In genomic region chr5:109032591-109032990, GRCm38 (mm10) we compare ENCODE assay signal across 18 mouse cellular contexts. TPM values are rescaled to one million over a fixed set of nuclear protein-coding genes. Genes with fewer than 3 reads are reported as not detected.
DNase-seq lines count a peak whose midpoint lies in the region; ATAC-seq and TF ChIP-seq lines count a peak whose summit lies in the region.
"Had no signal": no experiment of that assay in that cellular context is flagged by ENCODE, and none has a peak within 500 bp of the region (broad histone marks: within the 10 kb centered on the region; RNA-seq: fewer than 3 reads in every experiment).

No protein-coding gene starts in this region.

- no peak overlapping the region for H3K9ac ChIP-seq in kidney, postnatal 0 days (ENCODE audit: low read depth, low read length)

- no peaks in the 10 kb centered on the region for H3K36me3 ChIP-seq in kidney, postnatal 0 days (ENCODE audit: insufficient read depth, low read length)
- no peaks in the 10 kb centered on the region for H3K36me3 ChIP-seq in E14TG2a.4 (ENCODE audit: insufficient read depth, low read length)
- H3K36me3 ChIP-seq: embryonic facial prominence, embryonic 10.5 days; forebrain, embryonic 10.5 days; G1E had no signal

- ATAC-seq in kidney, postnatal 0 days (replicated peaks; ENCODE audit: low FRiP score, low read depth), result no peak
- ATAC-seq in erythroid progenitor cell, adult 5-6 weeks (replicated peaks; ENCODE audit: low FRiP score, poor library complexity, severe bottlenecking), result no peak

- intact Hi-C loops in heart, postnatal 14 days (cut with DNase I), result loop anchor here (5.0 kb wide), 1 partner anchor 195 kb away; no protein-coding TSS in a partner anchor

- TF ChIP-seq CTCF in kidney, postnatal 0 days (IDR thresholded peaks at IDR 0.05; ENCODE audit: low read depth), result peak; percentile 44
- TF ChIP-seq CTCF in E14TG2a.4 (conservative IDR thresholded peaks at IDR 0.05; ENCODE audit: low read length), result peak; percentile 46

- no peaks in the 10 kb centered on the region for H3K27me3 ChIP-seq in kidney, postnatal 0 days (ENCODE audit: insufficient read depth, low read length)
- H3K27me3 ChIP-seq in E14TG2a.4 (ENCODE audit: insufficient read depth, low read length), result no peaks in the 10 kb centered on the region

- H3K9me3 ChIP-seq in kidney, postnatal 0 days (replicated peaks; ENCODE audit: low read length), result no peaks in the 10 kb centered on the region; the same call in 1 of the 2 replicates
- H3K9me3 ChIP-seq in E14TG2a.4 (ENCODE audit: low read length), result no peaks in the 10 kb centered on the region
- H3K9me3 ChIP-seq: G1E had no signal

- H3K4me2 ChIP-seq in kidney, postnatal 0 days (ENCODE audit: low read length), result no peak overlapping the region

- DNase-seq in kidney, postnatal 0 days (ENCODE audit: low spot score), result no peak
- DNase-seq in kidney, adult 11 months, result no peak
- peak; percentile 86 for DNase-seq in 3T3-L1 (ENCODE audit: low read depth, low spot score)
- peak; percentile 18 for DNase-seq in adrenal gland, adult 2 months
- no peak for DNase-seq in heart, postnatal 14 days
- no peak for DNase-seq in layer of hippocampus, postnatal 25 days (ENCODE audit: extremely low spot score in 1 of 2, low spot score in 1 of 2)
- DNase-seq: cerebellum, adult 11-12 months; heart, adult 18-20 months; heart, postnatal 4 days had no signal

- H3K4me3 ChIP-seq in kidney, postnatal 0 days (replicated peaks; ENCODE audit: low read depth, low read length), result no peak overlapping the region
- no peak overlapping the region for H3K4me3 ChIP-seq in E14TG2a.4 (replicated peaks; ENCODE audit: low read length)
- H3K4me3 ChIP-seq: embryonic facial prominence, embryonic 10.5 days; forebrain, embryonic 10.5 days had no signal

- no peaks in the 10 kb centered on the region for H3K4me1 ChIP-seq in kidney, postnatal 0 days (replicated peaks; ENCODE audit: insufficient read depth, low read length)
- no peaks in the 10 kb centered on the region for H3K4me1 ChIP-seq in E14TG2a.4 (replicated peaks; ENCODE audit: low read depth, low read length)
- H3K4me1 ChIP-seq: embryonic facial prominence, embryonic 10.5 days; forebrain, embryonic 10.5 days had no signal

- no peak overlapping the region for H3K27ac ChIP-seq in kidney, postnatal 0 days
- H3K27ac ChIP-seq: embryonic facial prominence, embryonic 10.5 days; forebrain, embryonic 10.5 days had no signal

RNA-seq across cellular contexts. Expression of gene Vmn2r10, which starts 26.3 kb away (rescaled TPM):
- not detected in 2 replicates for polyA plus RNA-seq in kidney, postnatal 0 days (2015; fragmentation: Nextera tagmentation; extraction: Ambion mirVana)
- total RNA-seq in adrenal gland, adult 2 months (2021), result not detected
- polyA plus RNA-seq in adrenal gland, adult 2 months (2012; rRNA removed), result not detected in 2 replicates
- not detected in 2 replicates for total RNA-seq in erythroid progenitor cell, adult 5-6 weeks (2015; ENCODE audit: low replicate concordance)
- total RNA-seq in erythroid progenitor cell, adult 5-6 weeks (2017; ENCODE audit: low replicate concordance), result not detected in 2 replicates
- not detected for total RNA-seq in heart, postnatal 14 days (2021)
- not detected for total RNA-seq in layer of hippocampus, postnatal 25 days (2021)
- total RNA-seq: heart, adult 18-20 months; heart, postnatal 4 days; layer of hippocampus, postnatal 14 days had no signal
- polyA plus RNA-seq: embryonic facial prominence, embryonic 10.5 days; forebrain, embryonic 10.5 days; G1E; limb, embryonic 14.5 days; thymus, postnatal 0 days had no signal

RNA-seq across cellular contexts. Expression of gene Vmn2r11, which starts 26.8 kb away (rescaled TPM):
- not detected in 2 replicates for polyA plus RNA-seq in kidney, postnatal 0 days (2015; fragmentation: Nextera tagmentation; extraction: Ambion mirVana)
- total RNA-seq in adrenal gland, adult 2 months (2021), result not detected
- polyA plus RNA-seq in adrenal gland, adult 2 months (2012; rRNA removed), result not detected in 2 replicates
- total RNA-seq in erythroid progenitor cell, adult 5-6 weeks (2015; ENCODE audit: low replicate concordance), result not detected in 2 replicates
- not detected in 2 replicates for total RNA-seq in erythroid progenitor cell, adult 5-6 weeks (2017; ENCODE audit: low replicate concordance)
- total RNA-seq in heart, postnatal 14 days (2021), result not detected
- total RNA-seq in layer of hippocampus, postnatal 25 days (2021), result not detected
- total RNA-seq: heart, adult 18-20 months; heart, postnatal 4 days; layer of hippocampus, postnatal 14 days; neutrophil, adult 5-6 weeks had no signal
- polyA plus RNA-seq: embryonic facial prominence, embryonic 10.5 days; forebrain, embryonic 10.5 days; G1E; limb, embryonic 14.5 days; thymus, postnatal 0 days had no signal

Comparison
In these comparisons a context has a peak if more than half of its experiments do, and no peak if none do; other contexts are left out.
1. DNase-seq: peak in 3T3-L1 (single experiment) and adrenal gland, adult 2 months (single experiment); none in kidney, postnatal 0 days (single experiment), kidney, adult 11 months (single experiment), heart, postnatal 14 days (0 of 2) and layer of hippocampus, postnatal 25 days (0 of 2).